Mouse (Mus musculus) layer of hippocampus, adult 18-20 months (tissue): ENCODE results near the gene Pard3b. TPM values are rescaled to one million over a fixed set of nuclear protein-coding genes. Genes with fewer than 3 reads are reported as not detected.

ENCODE experiments used
- DNase-seq, 2 experiments: peaks; one replicate each; pipeline ENCODE4 v3.0.0; 2022; ENCODE audit warnings: low spot score in 2 of 2
- total RNA-seq, 2 experiments: library from RNA; stranded (reverse); gene quantifications; 2 replicates each; pipeline ENCODE4 v1.2.3; 2021

Pard3b gene
- total RNA-seq, 2 experiments from 2014 or later = 5.4 to 5.9 TPM

DNA sequence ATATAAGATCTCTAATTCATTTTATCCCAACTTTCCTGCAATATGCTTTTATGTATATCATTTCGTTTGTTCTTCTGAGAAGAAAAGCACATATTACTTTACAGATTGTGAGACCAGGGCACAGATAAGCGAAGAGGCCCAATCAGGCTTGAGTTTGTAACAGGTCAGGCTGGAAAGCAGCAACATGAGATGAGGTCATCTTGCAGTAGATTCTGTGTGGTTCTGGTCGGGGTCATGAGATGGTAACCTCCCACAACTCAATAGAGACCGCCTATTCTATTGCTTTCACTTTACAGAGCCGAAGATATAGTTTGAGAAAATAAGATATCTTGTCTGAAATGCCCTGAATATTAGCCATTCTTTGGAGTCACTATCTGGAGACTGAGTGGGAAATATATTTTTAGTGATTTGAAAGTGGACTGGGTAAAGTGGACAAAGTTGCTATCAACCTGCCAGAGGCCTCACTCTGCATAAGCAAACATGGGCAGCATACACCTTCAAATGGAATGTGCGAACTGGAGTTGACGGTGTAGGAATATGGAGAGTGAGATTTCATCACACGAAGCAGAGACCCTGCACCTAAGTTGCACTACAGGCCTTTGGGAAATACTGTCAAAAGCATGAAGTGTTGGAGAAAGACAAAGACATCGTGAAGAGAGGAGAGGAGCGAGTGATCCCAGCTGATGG is 987.3 kb downstream of the Pard3b start:
- DNase-seq = no peak

DNA sequence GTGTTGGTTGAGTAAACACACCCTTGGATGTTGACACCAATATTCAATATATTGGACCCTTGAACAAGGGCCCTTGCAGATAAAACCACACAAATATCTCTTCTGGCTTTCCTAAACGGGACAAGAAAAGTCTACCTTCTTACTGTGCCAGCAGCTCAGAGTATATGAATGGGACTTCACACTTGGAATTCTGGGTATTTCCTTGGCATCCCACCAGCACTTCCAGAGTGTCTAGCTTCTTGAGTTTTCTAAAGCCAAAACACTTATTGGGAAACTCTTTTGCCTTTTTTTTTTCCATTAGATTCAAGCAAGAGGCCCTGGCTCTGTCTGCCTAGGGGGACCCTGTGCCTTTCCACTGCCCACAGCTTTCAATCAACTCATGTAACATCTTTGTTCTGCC is 991.3 kb downstream of the Pard3b start:
- DNase-seq = no peak

DNA sequence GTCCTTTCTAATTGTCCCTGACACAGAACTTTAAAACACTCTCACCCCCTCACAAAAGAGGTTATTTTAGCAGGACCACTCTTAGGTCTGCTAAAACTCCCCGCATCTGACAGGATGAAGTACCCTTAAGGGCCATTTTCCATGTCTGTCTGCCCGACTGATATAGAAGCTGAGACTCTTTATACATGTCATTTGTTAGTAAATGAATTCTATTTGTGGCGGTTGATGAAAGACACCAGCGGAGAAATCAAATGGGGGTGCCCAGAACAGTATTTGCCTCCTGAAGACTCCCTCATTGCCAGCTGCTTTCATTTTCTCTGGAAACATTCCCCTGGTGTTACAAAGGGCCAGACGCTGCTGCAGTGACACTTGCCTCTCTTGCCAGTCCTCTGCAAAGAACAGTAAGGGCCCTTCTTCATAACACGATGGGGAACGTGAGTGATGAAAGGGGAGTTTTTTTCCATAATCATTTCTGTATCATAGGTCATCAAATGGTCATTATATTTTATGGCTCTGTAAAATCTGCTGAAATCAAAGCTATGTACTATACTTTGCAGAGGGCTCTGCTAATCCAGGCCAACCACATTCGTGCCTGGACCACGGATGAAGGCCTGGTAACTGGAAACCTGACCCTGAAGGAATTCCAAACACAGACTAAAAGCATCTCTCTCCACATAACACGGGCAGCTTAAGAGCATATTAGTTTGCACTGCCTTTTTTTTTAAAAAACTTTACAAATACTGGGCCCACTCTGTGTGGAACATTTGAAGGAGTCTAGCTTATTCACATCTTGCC is 993.1 kb downstream of the Pard3b start:
- no peak for DNase-seq

DNA sequence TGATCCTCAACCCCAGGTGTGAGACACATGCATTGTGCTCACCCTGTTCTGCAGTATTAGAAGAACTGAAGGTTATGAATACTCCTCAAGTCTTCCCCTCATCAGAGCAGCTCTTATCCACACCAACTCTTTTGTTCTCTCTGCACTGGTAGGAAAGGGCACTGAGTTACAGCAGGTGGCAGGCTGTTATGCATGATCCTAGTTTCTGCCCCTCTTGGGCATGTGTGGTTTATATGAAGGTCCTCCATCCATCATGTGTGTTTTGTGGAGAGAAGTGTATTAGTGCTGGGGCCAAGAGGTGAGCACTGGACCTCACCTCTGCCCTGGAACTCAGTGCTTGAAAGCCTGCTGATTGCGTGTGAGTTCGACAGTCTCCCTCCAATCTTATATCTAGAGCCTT is 994.3 kb downstream of the Pard3b start:
- no peak for DNase-seq

DNA sequence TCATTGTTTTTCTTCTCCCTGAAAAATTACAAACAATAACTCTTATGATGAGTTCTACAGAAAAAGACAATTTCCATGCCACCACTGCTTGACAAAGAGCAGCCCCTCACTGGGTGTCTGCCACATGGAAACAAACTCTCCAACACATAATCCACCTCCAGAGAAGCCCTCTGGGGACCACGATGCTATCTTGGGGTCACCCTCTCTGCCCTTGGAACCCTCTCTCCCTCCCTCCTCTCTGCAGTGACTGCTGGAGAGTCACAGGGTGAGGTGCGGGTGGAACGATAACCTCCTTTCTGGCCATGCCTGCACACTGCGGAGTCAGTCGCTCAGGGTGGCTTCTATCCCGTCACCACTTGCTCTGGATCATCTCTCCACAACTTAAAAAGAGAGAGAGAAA is 996.6 kb downstream of the Pard3b start:
- DNase-seq = no peak

DNA sequence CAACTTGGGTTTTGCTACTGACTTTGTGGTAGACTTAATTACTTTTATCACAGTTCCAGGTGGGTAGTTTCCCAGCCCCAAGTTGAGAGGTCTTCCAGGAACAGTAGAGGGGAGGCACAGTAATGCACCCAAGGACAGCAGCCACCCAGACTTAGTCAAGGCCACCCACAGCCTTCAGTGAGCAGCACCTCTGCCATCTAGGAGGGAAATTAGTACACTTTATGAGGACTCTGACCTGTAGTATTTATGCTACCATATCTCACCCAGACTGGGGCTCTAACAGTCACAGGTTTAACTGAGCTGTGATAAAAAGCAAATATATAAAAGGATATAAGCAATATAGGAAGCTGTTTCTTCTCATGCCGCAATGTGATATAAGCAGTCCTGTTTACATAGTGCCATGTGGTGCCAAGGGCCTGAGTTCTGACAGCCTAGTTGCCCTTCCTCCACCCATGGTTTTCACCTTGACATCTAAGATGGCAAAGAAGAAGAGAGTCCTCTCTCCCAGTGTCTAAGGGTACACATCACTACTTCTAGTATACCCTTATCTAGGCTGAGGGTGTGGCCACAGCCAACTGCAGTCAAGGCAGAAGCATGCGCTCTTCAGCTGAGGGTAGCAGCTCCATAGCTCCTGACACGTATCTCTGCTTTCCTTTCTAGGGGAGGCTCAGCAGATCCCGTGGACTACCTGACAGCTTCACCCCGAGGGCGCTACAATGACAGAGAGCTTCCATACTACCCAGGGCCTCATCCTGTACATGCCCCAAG is 998.5 kb downstream of the Pard3b start:
- DNase-seq = no peak

DNA sequence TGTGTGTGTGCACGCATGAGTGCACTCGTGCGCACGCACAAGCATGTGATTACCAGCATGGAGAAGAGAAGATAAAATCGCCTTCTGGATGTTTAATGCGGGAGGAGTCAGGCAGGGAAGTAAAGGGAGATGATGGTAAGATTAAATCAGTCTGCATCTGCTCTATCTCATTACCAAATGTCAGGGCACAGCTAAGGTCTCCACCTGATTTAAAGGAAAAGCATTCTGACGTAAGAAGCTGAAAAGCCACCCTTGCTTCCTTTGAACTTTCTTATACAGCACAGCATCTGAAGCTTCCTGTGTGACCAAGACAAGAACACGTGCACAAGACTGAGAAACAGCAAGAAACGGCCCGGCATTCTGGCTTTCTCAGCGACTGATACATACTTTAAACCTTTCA is 1000.4 kb downstream of the Pard3b start:
- no peak for DNase-seq

DNA sequence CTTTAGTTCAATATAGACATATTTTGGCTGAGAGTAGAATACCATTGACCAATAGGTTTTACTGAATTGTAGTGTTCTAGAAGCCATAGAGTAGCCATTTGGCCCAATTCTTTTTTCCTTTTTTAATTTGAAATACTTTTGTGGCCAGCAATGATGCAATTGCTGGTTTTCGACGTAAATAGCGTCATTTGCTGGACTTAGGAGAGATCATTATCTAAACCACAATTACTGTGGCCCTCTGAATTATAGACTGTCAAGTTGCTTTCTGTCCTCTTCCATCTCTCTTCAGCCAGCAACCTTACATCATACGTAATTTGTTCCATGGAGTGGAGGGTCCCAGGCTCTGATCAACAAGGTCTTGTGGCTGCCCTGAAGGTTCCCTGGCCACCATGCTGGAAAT is 1000.8 kb downstream of the Pard3b start:
- DNase-seq = no peak

DNA sequence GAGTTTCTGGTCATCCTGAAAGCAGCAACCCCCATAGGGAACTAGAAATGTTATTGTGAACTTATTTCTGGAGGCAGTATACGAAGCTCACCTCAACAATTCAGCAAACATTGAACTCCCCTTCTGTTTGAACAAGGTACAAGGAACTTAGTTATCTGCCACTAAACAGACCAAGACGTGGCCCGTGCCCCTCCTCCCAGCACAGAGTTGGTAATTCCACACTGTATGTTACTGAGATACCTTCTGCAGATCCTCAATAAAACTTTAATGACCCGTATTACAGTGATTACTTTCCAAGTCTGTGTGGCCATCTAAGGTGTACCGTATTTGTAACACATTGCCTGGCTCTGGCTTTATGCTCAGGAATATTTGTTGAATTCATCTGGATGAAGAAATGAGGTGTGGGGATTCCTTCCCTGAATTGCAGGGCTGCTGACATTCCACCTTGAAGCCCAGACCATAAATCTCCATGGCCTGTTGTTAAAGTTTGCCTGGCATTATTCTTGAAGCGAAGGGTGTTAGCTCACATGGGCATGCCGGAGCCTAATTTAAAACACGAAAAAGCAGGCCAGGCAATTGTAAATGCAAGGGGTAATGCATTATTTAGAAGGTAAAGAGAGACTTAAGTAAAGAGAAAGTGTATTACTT is 1006.1 kb downstream of the Pard3b start:
- DNase-seq = no peak

DNA sequence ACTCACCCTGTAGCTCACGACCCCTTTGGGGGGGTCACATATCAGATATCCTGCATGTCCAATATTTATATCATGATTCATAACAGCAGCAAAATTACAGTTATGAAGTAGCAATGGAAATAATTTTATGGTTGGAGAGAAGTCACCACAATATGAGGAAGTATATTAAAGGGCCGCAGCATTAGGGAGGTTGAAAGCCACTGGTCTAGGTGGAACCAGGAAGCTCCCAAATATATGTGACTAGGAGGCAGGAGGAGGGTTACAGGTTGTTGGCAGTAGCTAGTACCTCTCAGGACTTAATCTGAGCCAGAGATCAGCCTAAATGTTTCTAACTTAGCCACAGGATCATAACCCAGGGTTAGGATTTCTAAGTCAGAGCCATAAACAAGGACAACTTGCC is 1008.2 kb downstream of the Pard3b start:
- no peak for DNase-seq

DNA sequence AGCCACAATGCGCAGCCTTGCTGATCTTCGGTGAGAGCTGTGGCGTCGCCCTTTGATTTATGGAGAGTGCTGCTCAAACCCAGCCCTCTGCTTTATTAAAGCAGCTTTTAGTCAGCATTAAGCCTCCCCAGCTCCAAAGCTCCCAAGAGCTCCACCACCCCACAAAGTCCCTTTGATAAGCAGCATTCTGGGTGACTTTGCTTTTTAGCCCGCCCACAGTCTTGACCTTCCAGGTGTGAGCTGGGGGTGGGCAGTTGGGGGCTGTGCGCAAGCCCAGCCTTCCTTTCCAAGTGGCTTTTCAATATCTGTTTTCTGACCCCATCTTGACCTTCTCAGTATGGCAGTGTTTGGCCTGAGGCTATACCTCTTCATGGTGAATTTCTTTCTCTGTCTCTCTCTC is 1009.5 kb downstream of the Pard3b start:
- DNase-seq = no peak

DNA sequence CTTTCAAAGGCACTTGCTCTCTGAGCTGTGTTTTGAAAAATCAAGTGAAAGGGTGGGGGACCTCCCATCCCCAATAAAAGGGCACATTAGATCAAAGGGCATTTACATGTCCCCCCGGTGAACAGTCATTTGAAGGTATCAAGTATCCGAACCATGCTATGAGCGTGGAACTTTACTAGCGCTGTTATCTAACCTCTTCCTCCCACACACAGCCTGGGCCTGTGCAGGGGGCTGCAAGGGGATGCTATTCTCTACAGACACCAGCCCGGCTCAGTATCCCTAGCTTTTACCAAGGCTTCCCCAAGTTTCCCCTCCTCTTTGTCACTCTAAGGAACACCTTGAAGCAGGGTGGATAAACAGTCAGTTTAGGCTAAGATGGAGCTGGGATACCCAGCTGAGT is 1010.0 kb downstream of the Pard3b start:
- no peak for DNase-seq

DNA sequence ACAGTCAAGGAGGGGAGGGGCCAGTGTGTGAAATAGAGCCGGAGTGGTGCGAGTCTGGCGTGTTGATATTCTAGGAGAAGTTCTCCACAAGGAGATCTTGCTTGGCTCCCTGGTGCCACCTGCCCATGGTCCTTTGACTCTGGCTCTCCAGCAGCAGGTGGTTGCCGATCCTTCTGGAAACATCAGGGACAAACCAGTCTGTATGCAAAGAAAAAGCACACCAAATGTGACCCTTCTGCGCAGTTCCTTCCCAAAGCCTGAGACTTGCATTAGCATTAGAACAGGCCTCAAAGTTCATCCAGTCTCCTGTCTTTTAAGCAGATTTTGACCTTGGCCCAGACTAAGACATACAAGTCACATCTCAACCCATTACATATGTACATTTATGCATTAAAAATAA is 1011.9 kb downstream of the Pard3b start:
- no peak for DNase-seq

DNA sequence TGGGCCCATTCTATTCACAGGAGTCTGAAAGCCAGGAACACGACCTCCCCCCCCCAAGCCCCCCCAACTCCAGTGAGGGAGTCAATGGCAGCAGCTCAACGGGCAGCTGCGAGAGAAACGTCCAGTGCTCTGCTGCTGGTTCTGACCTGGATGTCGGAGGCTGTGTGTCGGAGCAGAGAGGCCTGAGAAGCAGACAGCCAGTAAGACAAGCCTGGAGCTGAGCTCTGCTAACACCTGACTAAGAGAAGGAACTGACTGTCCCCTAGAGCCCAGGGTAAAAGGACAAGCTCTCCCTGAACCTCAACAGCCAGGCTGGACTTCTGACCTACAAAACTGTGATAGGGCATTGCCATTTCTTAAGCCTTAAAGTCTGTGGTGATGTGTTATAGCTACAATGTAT is 1015.8 kb downstream of the Pard3b start:
- no peak for DNase-seq

DNA sequence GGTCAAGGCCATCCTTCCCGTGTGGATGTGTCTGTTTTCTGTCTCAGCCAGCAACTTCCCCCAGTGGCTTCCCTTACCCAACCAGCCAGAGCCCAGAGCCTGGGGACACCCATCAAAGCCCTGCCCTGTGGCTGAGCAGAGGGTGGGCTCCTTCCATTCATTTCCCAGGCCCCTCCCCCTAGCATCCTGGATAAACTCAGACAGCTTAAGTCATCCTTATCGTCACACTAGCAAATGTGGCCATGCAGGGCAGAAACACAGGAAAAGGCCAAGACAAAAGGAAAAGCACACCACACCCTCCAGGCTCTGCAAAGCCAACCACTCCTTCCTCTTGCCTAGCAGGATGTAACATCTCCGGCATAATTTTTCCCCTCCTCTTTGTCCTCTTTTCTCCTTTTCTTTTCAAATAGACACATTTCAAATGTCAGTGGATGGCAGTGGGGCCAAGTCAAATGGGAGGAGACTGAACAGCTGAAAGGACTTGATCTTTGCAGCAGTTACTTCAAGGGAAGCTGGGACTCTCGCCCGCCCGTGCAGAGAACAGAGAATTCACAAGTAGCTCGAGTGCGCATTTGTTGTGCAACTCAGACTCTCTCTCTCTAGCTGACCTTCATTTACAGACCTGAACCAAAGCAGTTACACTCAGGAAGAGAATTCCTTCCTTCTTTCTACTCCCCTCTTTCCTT is 1026.5 kb downstream of the Pard3b start:
- DNase-seq = no peak

DNA sequence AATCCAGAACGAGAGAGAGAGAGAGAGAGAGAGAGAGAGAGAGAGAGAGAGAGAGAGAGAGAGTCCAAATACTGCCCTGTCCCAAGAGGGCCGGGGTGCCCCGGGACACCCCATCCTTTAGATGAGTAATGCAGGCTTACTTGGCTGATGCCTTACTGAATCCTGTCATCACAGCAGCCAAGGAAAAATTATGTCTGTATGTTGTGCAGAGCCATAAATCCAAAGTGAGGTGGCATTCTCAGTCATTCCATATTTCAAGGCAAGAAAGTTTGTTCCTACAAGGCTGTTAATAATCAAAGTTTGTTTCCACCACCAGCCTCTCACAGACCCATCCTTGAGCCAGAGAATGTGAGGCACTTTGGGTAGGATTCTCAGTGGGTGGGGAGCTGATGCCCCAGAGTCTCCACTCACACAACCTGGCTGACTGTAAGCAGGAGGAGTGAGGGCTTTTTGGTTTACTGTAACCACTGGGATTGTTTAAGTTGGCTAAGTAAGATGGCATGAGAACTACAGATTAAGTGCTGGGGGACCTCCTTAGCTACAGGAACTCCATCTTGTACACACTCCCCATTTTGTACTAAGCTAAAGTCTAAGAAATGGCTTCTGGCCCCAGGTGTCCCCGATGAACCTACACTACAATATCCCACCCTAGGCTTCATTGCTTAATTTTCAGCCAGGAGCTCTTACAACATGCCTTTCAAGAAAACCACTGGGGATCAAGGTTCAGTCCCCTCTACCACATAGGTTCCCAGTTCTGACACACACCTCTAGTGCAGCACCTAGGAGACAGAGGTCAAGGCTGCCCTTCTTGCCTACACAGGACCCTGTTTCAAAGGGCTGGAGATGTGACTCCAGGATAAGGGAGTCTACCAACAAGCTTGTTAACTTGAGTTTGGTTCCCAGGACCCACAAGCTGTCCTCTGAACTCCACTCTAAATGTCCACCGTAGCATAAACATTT is 1027.4 kb downstream of the Pard3b start:
- no peak for DNase-seq

DNA sequence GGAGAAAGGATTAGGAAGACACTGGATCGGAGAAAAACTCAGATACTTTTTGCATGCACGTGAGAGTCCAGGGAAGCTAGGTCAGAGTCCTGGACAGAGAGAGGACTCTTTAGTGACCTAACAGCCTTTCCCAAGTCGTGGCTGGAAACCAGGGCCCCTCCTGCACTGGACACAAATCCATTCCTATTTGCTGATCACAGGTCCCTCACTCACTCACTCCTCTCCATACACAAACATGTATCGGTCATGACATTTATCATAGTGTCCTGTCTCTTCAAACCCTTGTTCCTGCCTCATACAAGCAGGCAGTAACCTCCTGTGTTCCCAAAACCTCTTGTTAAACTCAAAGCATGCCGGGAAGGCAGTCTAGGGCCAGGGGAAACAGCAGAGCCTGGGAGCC is 1028.2 kb downstream of the Pard3b start:
- no peak for DNase-seq

DNA sequence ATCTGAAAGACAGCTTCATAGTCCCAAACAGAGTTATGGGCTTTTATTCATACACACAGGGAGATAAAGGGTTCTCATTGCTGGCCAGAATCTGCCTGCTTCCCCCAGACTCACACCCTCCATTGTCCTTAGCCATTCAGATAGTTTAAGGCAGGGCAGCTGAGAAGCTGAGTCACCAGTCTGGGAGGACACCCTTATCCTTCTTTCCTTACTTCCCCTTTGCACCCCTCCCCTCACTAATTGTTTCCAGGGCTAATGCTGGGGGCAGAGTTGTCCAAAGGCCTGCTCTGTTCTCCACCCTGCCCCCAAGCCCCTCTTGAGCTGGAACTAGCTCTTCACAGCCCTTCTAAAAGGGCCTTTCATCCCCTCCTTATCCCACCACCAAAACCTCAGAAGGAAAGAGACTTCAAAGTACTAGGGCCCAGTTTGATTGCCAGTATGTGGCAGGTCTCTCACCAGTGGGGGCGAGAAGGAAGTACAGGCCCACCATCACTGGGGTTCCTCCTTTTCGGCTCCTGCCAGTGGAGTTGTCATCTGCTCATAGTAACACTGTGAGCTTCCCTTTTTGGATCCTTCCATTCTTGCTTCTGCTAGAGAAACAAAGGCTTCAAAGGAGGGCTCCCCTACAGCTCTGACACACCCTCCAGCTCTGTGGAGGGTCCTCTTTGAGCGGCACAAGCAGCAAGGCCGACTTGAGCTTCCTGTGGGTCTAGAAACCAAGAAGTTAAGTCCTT is 1040.2 kb downstream of the Pard3b start:
- DNase-seq = no peak

DNA sequence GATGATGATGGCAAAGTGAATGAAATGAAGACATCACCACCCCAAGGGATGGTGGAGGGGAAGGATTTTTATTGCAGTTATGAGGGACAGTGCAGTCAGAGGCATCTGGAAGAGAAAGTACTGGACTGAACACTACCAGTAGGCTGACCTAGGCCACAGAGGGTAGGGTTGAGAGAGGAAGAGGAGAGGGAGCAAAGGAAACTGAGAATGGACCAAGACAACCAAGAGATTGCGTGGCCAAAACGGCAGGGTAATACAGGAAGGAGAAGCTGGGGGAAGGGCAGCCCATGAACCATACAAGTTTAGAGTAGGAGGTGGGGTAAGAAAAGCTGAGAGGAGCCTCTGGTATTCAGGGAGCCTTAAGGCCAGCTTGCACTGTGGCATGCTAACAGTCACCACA is 1040.8 kb downstream of the Pard3b start:
- DNase-seq = no peak
